Mouse (Mus musculus) kidney, embryonic 16.5 days (tissue): ENCODE measurements around the gene Blnk. TPM values are rescaled to one million over a fixed set of nuclear protein-coding genes. Genes with fewer than 3 reads are reported as not detected.

Experiments used
- ATAC-seq: fragments of 200-750 bp; cut with Nextera tagmentation; 2 replicates; pipeline ENCODE4 v1.8.0; 2017; ENCODE audit warnings: moderate TSS enrichment; ENCODE audit not compliant: low FRiP score, low TSS enrichment
- H3K27ac ChIP-seq: fragments of 300-500 bp; sonication (generic); 2 replicates; pipeline ENCODE4 v1.5.1; 2014; ENCODE audit warnings: low read length
- H3K27me3 ChIP-seq: fragments of 300-500 bp; sonication (generic); 2 replicates; pipeline ENCODE4 v1.6.1; 2014; ENCODE audit warnings: low read length, control low read depth, mixed read lengths; ENCODE audit not compliant: insufficient read depth
- H3K36me3 ChIP-seq: fragments of 300-500 bp; sonication (generic); 2 replicates; pipeline ENCODE4 v1.6.1; 2014; ENCODE audit warnings: low read length, control low read depth, mixed read lengths; ENCODE audit not compliant: insufficient read depth
- H3K4me1 ChIP-seq: fragments of 300-500 bp; sonication (generic); 2 replicates; pipeline ENCODE4 v1.6.1; 2014; ENCODE audit warnings: low read length, control low read depth, mixed read lengths; ENCODE audit not compliant: insufficient read depth
- H3K4me2 ChIP-seq: fragments of 300-500 bp; sonication (generic); replicated peaks from 2 replicates; pipeline ENCODE4 v1.6.1; 2014; ENCODE audit warnings: low read depth, low read length
- H3K4me3 ChIP-seq: fragments of 300-500 bp; sonication (generic); 2 replicates; pipeline ENCODE4 v1.5.1; 2014; ENCODE audit warnings: mild to moderate bottlenecking, low read length
- H3K9ac ChIP-seq: fragments of 300-500 bp; sonication (generic); replicated peaks from 2 replicates; pipeline ENCODE4 v1.6.1; 2014; ENCODE audit warnings: low read length
- H3K9me3 ChIP-seq: fragments of 300-500 bp; sonication (generic); 2 replicates; pipeline ENCODE4 v1.6.1; 2016; ENCODE audit warnings: low read length, control low read depth
- WGBS: fragments of 180-500 bp; shearing (Covaris S2); extraction: QIAGEN DNeasy Blood & Tissue Kit; methylation state at CpG from one replicate; pipeline ENCODE4 v1.1.7; 2014; 5-methylcytosine and 5-hydroxymethylcytosine counted together
- polyA plus RNA-seq: library from polyadenylated mRNA; unstranded; fragments of >200 nt; fragmentation: Nextera tagmentation; extraction: Ambion mirVana; gene quantifications from 2 replicates; pipeline ENCODE4 v1.2.1, GENCODE M21; 2015

The Blnk gene
- polyA plus RNA-seq: 19.2 and 20.8 TPM in 2 replicates

DNA sequence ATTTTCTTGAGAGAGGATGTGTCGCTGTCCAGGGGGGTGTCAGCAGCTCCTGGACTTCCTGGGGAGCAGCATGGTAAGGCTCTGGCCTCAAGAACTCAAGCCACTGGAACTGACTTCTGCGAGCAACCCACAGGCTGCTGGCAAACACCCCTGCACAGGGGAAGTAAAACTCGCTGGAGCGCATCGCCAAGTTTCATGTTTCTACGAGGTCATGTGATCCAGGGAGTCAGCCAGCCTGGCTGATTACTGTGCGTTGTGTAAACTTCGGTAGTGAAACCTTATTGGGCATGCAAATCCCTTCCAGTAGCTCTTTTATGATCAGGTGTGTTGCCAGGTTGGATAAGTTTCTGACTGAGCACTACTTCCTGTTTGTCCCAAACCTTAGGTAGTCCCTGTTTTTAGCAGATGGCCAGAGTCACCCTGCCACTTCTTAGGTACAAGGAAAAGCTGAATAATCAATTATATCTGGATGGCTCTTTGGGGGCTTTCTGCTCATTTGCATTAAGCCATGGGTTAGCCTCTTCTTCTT is at the start of gene Blnk:
Gene Blnk, minus strand, starts transcription at position 479 of the 529 bp plus-strand sequence.
- peaks cover 48% of the 10 kb centered on the region for H3K4me1 ChIP-seq
- ATAC-seq: peak; percentile 87
- peak within 1 kb of the TSS; percentile 82 for H3K27ac ChIP-seq
- WGBS: 9% methylated on average over 8 of the region's 8 CpGs
- H3K27me3 ChIP-seq: no peaks in the 10 kb centered on the region
- H3K9me3 ChIP-seq: no peaks in the 10 kb centered on the region
- H3K9ac ChIP-seq: peak within 1 kb of the TSS; percentile 39
- H3K36me3 ChIP-seq: no peaks in the 10 kb centered on the region
- H3K4me3 ChIP-seq: peak within 1 kb of the TSS; percentile 28
- peak within 1 kb of the TSS; percentile 41 for H3K4me2 ChIP-seq

GRCm38 (mm10) chr19:41039110-41039509 is 44.8 kb upstream of the Blnk start:
- Histone ChIP-seq H3K4me3 (no peak overlapping the region), H3K4me2 (no peak overlapping the region), H3K9ac (no peak overlapping the region), H3K4me1 (no peaks in the 10 kb centered on the region), H3K36me3 (no peaks in the 10 kb centered on the region), H3K9me3 (no peaks in the 10 kb centered on the region), H3K27ac (no peak overlapping the region), H3K27me3 (no peaks in the 10 kb centered on the region)
- no peak for ATAC-seq
- 64% methylated on average over 7 of the region's 7 CpGs for WGBS

GRCm38 (mm10) chr19:41035809-41036551 is 41.6 kb upstream of the Blnk start:
- no peak overlapping the region for H3K27ac ChIP-seq
- no peaks in the 10 kb centered on the region for H3K27me3 ChIP-seq
- ATAC-seq: no peak
- no peak overlapping the region for H3K4me3 ChIP-seq
- H3K36me3 ChIP-seq: no peaks in the 10 kb centered on the region
- no peak overlapping the region for H3K4me2 ChIP-seq
- 61% methylated on average over 4 of the region's 4 CpGs for WGBS
- H3K9me3 ChIP-seq: no peaks in the 10 kb centered on the region
- no peaks in the 10 kb centered on the region for H3K4me1 ChIP-seq
- no peak overlapping the region for H3K9ac ChIP-seq

DNA sequence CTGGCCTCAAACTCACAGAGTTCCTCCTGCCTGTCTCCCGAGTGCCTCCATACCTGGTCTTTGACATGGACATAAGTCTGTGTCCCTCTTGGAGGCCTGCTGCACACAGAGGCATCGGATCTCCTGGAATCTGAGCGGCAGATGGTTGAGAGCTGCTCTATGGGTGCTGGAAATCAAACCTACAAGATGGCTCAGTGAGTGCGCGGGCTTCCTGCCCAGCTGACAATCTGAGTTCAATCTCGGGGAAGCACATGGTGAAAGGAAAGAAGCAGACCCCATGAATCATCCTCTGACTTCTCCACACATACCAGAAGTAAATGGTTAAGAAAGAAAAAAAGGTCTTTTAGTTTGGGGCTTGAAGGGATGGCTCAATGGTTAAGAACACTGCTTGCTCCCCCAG is 37.5 kb upstream of the Blnk start:
- no peaks in the 10 kb centered on the region for H3K36me3 ChIP-seq
- no peak overlapping the region for H3K27ac ChIP-seq
- no peak overlapping the region for H3K4me2 ChIP-seq
- no peak for ATAC-seq
- 74% methylated on average over 6 of the region's 6 CpGs for WGBS
- H3K4me3 ChIP-seq: no peak overlapping the region
- H3K4me1 ChIP-seq: no peaks in the 10 kb centered on the region
- H3K9me3 ChIP-seq: no peaks in the 10 kb centered on the region
- H3K27me3 ChIP-seq: no peaks in the 10 kb centered on the region
- H3K9ac ChIP-seq: no peak overlapping the region

- H3K4me1 ChIP-seq: no peaks in the 10 kb centered on the region
- H3K27me3 ChIP-seq: no peaks in the 10 kb centered on the region
- H3K9me3 ChIP-seq: no peaks in the 10 kb centered on the region
- H3K27ac ChIP-seq: no peak overlapping the region
- H3K4me3 ChIP-seq: no peak overlapping the region
- ATAC-seq: no peak
- WGBS: 66% methylated on average over 11 of the region's 11 CpGs
- H3K4me2 ChIP-seq: no peak overlapping the region
- H3K9ac ChIP-seq: no peak overlapping the region
- H3K36me3 ChIP-seq: no peaks in the 10 kb centered on the region
Observed at GRCm38 (mm10) chr19:41031009-41031408, 36.7 kb upstream of the Blnk start.

DNA sequence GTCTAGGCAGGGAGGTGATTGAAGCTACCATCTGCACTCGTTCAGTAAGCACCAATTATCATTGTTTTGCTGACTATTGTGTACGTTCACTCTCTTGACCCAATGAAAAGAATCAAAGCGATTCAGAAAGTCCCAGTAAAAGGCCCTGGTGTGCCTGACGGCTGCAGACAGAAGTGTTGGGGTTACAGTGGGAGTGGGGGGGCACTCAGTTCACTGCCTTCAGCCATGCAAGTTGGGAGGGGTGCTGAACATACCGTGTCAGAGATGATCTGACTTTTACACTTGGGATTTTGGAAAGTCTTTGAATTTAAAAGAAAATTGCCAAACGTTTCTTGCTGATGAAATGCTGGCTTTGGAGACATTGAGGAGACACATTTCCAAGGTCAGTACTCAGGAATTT is 35.8 kb upstream of the Blnk start:
- Histone ChIP-seq H3K4me1 (no peaks in the 10 kb centered on the region), H3K9ac (no peak overlapping the region), H3K27me3 (no peaks in the 10 kb centered on the region), H3K4me3 (no peak overlapping the region), H3K4me2 (no peak overlapping the region), H3K9me3 (no peaks in the 10 kb centered on the region), H3K36me3 (no peaks in the 10 kb centered on the region), H3K27ac (no peak overlapping the region)
- ATAC-seq: no peak
- WGBS: 77% methylated on average over 6 of the region's 6 CpGs

DNA sequence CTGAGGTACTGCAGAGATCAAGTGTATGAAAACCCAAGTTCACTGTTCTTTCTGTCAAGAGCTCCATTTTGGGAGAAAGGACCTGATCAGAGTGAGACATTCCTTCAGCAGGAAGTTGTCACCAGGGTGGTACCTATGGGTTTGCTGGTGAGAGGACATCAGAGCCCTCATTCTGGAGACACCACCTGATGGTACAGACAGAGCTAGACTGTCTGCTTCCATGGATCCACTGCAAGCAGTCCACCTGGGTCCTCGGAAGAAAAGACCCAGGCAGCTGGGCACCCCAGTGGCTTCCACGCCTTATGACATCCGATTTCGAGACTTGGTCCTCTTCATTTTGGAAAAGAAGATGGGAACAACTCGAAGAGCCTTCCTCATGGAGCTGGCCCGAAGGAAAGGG is 34.9 kb upstream of the Blnk start, which contains the start of gene Dntt:
Gene Dntt, plus strand, starts transcription at position 57 of the 400 bp plus-strand sequence.
- no peak within 1 kb of the TSS for H3K9ac ChIP-seq
- no peaks in the 10 kb centered on the region for H3K4me1 ChIP-seq
- H3K27ac ChIP-seq: no peak within 1 kb of the TSS
- no peak within 1 kb of the TSS for H3K4me2 ChIP-seq
- no peaks in the 10 kb centered on the region for H3K9me3 ChIP-seq
- no peak for ATAC-seq
- H3K27me3 ChIP-seq: no peaks in the 10 kb centered on the region
- no peak within 1 kb of the TSS for H3K4me3 ChIP-seq
- no peaks in the 10 kb centered on the region for H3K36me3 ChIP-seq
- WGBS: 89% methylated on average over 6 of the region's 6 CpGs

DNA sequence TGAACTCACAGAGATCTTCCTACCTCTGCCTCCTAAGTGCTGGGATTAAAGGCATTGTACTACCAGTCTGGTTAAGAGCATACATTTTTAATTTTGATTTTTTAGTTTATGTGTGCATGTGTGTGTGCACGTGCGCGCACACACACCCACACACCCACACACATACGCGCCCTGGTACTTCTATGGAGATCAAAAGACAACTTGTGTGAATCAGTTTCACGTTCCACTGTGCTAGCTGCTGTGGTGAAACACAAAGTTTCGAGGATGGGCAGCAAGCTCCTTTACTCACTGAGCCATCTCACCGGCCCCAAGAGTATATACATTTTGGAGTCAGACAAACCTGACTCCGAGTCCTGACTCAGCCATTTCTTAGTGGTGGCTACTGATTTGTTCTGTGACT is 33.3 kb upstream of the Blnk start:
- Histone ChIP-seq H3K4me3 (no peak overlapping the region), H3K36me3 (no peaks in the 10 kb centered on the region), H3K4me2 (no peak overlapping the region), H3K27me3 (no peaks in the 10 kb centered on the region), H3K4me1 (no peaks in the 10 kb centered on the region), H3K9ac (no peak overlapping the region), H3K9me3 (no peaks in the 10 kb centered on the region), H3K27ac (no peak overlapping the region)
- WGBS: 87% methylated on average over 9 of the region's 9 CpGs
- ATAC-seq: no peak

GRCm38 (mm10) chr19:41027024-41027423 is 32.7 kb upstream of the Blnk start:
- Histone ChIP-seq H3K36me3 (no peaks in the 10 kb centered on the region), H3K9me3 (no peaks in the 10 kb centered on the region), H3K9ac (no peak overlapping the region), H3K27me3 (no peaks in the 10 kb centered on the region), H3K4me2 (no peak overlapping the region), H3K27ac (no peak overlapping the region), H3K4me1 (no peaks in the 10 kb centered on the region), H3K4me3 (no peak overlapping the region)
- ATAC-seq: no peak
- 86% methylated on average over 5 of the region's 5 CpGs for WGBS

DNA sequence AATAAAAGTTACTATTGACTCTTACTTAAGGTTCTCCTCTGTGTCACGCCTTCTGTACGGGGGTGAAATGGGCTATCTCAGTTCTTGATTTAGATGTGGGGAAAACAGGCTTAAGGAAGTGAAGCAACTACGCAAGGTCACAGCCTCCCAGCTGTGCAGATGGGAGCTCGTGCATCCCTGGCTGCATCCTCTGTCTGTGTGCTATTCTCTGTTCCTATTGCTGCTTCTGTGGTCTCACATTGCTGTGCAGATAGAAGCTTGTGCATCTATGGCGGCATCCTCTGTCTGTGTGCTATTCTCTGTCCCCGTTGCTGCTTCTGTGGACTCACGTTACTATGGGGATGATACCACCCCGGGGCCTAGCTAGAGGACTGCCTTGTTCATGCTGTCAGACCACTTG is 32.2 kb upstream of the Blnk start:
- Histone ChIP-seq H3K4me3 (no peak overlapping the region), H3K27me3 (no peaks in the 10 kb centered on the region), H3K27ac (no peak overlapping the region), H3K4me1 (no peaks in the 10 kb centered on the region), H3K9ac (no peak overlapping the region), H3K9me3 (no peaks in the 10 kb centered on the region), H3K4me2 (no peak overlapping the region), H3K36me3 (no peaks in the 10 kb centered on the region)
- WGBS: 85% methylated on average over 8 of the region's 8 CpGs
- ATAC-seq: no peak
